Mouse (Mus musculus) monocyte, adult 5-6 weeks (primary cell): ENCODE data around the gene Fmo1. TPM values are rescaled to one million over a fixed set of nuclear protein-coding genes. Genes with fewer than 3 reads are reported as not detected.
"Not testable (repeated sequence)": the region's sequence is repeated elsewhere in the genome, so short reads cannot be mapped to it uniquely, and the experiment has no call there.

ENCODE experiments used
- ATAC-seq: fragments of 153-309, 156-312 bp; replicated peaks from 2 replicates; pipeline ENCODE4 v1.8.0; 2017; ENCODE audit warnings: mild to moderate bottlenecking; ENCODE audit not compliant: low TSS enrichment, insufficient number of reproducible peaks, severe bottlenecking, poor library complexity, low FRiP score
- total RNA-seq: library from RNA; stranded (forward); fragments of 200-1000, 200-491, 200-594 nt; gene quantifications from 3 replicates; pipeline ENCODE4 v1.2.3, GENCODE M21; 2017

The Fmo1 gene
- total RNA-seq, 1 experiment from 2014 or later, result not detected

- ATAC-seq, result no peak
Measured at GRCm38 (mm10) chr1:162813836-162814156, 52.6 kb downstream of the Fmo1 start, which contains the start of gene Fmo4. Fmo4 (minus strand) TSS chr1:162813972.

DNA sequence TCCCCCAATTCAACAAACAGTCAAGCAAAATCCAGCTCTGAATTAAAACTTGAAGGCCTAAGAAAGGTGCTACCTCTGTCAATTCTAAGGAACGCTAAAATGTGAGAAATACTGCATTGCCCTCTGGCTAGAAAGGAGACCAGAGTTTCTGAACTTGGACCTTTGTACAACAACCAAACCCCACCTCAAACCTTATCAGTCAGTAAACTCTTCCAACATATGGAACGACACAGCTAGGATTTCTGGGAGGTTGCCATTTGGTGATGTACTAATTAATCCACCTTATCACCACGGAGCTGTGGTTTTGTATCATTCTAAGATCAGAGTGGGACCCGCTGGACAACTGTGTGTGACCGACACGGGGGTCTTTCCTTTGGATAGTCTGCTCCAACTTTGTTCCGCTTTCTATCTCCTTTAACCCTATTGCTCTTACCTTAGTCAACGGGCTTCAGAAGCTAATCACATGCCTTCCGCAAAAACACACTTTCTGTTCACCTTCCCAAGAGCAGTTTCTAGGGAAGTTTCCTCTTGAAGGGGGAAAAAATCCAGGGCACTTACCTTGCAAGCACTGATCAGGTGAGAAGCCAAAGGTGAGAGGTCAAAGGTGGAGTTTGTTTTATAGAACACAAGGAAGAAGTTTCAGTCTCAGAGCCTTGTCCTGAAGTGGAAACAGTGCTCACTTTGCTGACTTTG is 53.1 kb downstream of the Fmo1 start:
- ATAC-seq, result no peak

DNA sequence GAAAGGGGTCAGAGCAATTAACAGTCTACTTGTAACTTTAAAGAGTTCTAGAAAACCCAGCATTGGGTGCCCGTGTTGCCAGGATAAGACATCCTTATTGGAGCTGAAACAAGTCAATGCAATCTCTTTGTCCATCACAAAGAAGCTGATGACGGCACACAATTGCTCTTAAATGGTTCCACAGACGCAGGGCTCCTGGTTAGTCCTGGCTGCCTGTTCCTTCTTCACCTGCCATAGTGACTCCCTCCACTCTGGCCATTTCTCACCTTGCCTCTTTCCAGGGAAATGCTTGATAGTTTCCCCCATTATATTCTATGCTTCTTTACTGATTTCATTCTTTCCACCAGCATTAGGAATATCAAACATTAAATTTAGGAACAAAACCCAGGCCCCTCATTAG is 57.9 kb downstream of the Fmo1 start:
- no peak for ATAC-seq

DNA sequence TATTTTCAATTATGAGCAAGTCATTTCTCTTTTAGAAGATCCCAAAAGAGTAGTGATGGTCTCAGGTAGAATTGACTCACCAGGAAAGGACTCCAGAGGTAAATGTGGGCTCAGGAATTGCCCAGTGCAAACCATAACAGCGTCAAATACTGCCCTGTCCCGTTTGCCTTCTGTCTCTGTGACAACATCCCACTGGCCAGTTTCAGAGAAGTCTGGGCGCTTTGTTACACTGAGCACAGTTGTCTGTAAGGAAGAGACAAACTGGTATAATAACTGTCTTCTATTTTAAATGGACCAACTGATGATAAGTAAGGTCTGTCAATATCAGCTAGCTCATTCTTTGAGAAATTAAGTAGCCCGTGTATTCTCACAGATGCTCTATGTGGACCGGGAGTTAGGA is 59.0 kb downstream of the Fmo1 start:
- ATAC-seq, result no peak

DNA sequence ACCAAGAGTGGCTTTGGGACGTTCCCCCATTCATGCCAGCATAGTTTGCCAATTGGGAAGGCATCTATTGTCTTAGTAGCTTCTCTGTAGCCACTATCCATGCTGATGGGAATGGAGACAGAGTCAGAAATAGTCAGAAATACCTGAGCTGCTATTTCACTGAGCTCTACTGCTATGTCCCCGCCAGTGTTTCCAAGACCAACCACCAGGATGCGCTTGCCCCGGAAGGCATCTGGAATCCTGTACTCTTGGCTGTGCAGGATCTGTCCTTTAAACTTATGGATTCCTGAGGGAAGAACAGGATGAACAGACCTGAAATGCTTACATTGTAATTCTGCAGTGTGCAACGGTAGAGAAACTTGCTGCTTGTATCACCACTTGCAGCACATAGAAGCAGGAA is 61.4 kb downstream of the Fmo1 start:
- no peak for ATAC-seq

DNA sequence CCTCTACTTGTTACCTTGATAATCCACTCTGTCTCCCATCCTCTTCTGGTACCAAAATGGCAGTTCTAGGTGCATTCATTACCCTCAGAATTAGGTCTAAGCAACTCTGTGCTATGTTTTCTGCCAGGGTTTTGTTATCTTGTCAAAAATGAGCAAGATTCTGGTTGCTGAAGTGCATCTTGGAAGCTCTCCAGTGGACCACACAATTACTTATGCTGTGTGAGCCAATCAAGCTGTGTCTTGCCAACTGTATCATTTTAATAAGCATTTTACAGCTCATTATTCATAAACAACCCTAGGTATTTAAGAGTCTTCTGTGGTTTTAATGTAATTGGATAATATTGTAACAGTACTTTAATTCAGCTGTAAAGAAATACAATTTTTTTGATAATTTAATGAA is 70.0 kb downstream of the Fmo1 start:
- no peak for ATAC-seq

- ATAC-seq, result no peak
Measured at GRCm38 (mm10) chr1:162792306-162793044, 73.9 kb downstream of the Fmo1 start.

- no peak for ATAC-seq
Measured at GRCm38 (mm10) chr1:162785222-162785621, 81.2 kb downstream of the Fmo1 start.

DNA sequence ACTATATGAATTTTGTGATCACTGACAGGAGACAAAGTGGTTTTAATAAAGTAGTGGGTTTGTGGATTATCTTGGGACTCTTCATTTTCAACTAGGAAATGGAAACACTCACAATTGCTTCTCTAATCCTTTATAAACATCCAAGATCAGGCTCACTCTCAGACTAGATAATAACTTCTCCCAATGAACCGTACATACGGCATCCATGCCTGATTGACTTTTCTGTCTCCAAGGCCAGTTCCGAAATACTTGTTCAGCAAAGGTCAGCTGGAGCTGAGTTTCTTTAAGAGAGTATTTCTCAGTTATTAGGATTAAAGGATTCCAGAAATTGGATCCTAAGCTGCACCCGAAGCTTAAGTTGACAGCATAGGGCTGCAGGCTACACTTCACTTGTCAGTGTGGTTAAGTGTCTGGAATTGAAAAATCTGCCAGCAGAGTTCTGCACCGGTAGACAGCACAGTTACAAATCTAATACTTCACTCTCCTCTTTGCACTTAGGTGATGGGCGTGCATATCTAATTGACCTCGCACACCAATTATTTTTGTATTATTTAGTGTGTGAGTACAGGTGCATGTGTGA is 82.7 kb downstream of the Fmo1 start:
- no peak for ATAC-seq

DNA sequence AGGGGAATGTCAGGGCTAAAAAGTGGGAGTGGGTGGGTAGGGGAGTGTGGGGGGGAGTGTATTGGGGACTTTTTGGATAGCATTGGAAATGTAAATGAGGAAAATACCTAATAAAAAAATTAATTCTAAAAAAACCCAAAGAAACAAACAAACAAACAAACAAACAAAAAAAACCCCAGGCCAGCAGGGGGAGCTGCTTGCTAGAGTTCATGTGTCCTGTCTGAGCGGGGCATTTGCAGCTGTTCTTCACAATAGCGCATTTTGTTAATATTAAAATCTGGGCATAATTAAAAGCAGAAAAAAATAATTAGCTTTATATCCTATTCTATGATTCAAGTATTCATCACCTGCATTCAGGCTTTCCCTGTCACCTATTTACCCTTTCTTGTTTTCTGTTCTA is 85.4 kb downstream of the Fmo1 start:
- ATAC-seq, result not testable (repeated sequence)

Other genes with a start within 250 kb of the Fmo1 start
- 0.19 to 0.43 TPM in 2 of 3 replicates, not detected in the other for gene Myoc, start 227.5 kb downstream of the Fmo1 start, total RNA-seq
- not detected in 3 replicates for gene Myocos, start 208.4 kb downstream of the Fmo1 start, total RNA-seq
- gene Prrc2c, start 126.1 kb downstream of the Fmo1 start, total RNA-seq, result 113 to 222 TPM (median 142 TPM) in 3 replicates
- not detected in 3 replicates for gene Fmo4, start 52.6 kb downstream of the Fmo1 start, total RNA-seq
- not detected in 3 replicates for gene Fmo2, start 32.1 kb upstream of the Fmo1 start, total RNA-seq
- gene Fmo6, start 70.9 kb upstream of the Fmo1 start, total RNA-seq, result not detected in 3 replicates
- not detected in 3 replicates for gene Fmo3, start 117.9 kb upstream of the Fmo1 start, total RNA-seq
- not detected in 3 replicates for gene Mroh9, start 219.1 kb upstream of the Fmo1 start, total RNA-seq